Mouse (Mus musculus) lung, embryonic 14.5 days (tissue): ENCODE data around the gene Hdgf. TPM values are rescaled to one million over a fixed set of nuclear protein-coding genes. Genes with fewer than 3 reads are reported as not detected.

Experiments used
- ATAC-seq: fragments of 200-750 bp; cut with Nextera tagmentation; 2 replicates; pipeline ENCODE4 v1.8.0; 2017; ENCODE audit warnings: mild to moderate bottlenecking, moderate TSS enrichment, moderate library complexity; ENCODE audit not compliant: insufficient read depth
- DNase-seq: peaks from one replicate; pipeline ENCODE4 v3.0.0-alpha.2; 2015
- H3K27ac ChIP-seq: fragments of 300-500 bp; sonication (generic); 2 replicates; pipeline ENCODE4 v1.5.1; 2014; ENCODE audit warnings: low read depth, mild to moderate bottlenecking, moderate library complexity
- H3K27me3 ChIP-seq: fragments of 300-500 bp; sonication (generic); 2 replicates; pipeline ENCODE4 v1.6.1; 2014; ENCODE audit warnings: low read length, control low read depth; ENCODE audit not compliant: insufficient read depth
- H3K36me3 ChIP-seq: fragments of 300-500 bp; sonication (generic); 2 replicates; pipeline ENCODE4 v1.6.1; 2014; ENCODE audit warnings: control low read depth; ENCODE audit not compliant: insufficient read depth
- H3K4me1 ChIP-seq: fragments of 300-500 bp; sonication (generic); 2 replicates; pipeline ENCODE4 v1.6.1; 2014; ENCODE audit warnings: antibody characterized with exemption, control low read depth; ENCODE audit not compliant: insufficient read depth
- H3K4me2 ChIP-seq: fragments of 300-500 bp; sonication (generic); 2 replicates; pipeline ENCODE4 v1.6.1; 2014; ENCODE audit warnings: mild to moderate bottlenecking
- H3K4me3 ChIP-seq: fragments of 300-500 bp; sonication (generic); 2 replicates; pipeline ENCODE4 v1.5.1; 2014; ENCODE audit warnings: low read depth, low read length
- H3K9ac ChIP-seq: fragments of 300-500 bp; sonication (generic); 2 replicates; pipeline ENCODE4 v1.6.1; 2014
- H3K9me3 ChIP-seq: fragments of 300-500 bp; sonication (generic); 2 replicates; pipeline ENCODE4 v1.6.1; 2016; ENCODE audit warnings: low read depth, low read length, control low read depth
- CTCF ChIP-seq: IDR thresholded peaks from 2 replicates; pipeline ENCODE4 v1.5.1; 2016; ENCODE audit warnings: antibody characterized with exemption, low read depth
- WGBS: fragments of 180-500 bp; shearing (Covaris S2); extraction: QIAGEN DNeasy Blood & Tissue Kit; methylation state at CpG from one replicate; pipeline ENCODE4 v1.1.7; 2014; 5-methylcytosine and 5-hydroxymethylcytosine counted together
- polyA plus RNA-seq: library from polyadenylated mRNA; unstranded; fragments of >200 nt; fragmentation: Nextera tagmentation; extraction: Ambion mirVana; gene quantifications from 2 replicates; pipeline ENCODE4 v1.2.1, GENCODE M21; 2014

Hdgf gene
- polyA plus RNA-seq, 1 experiment from 2014 or later, result 287 TPM

GRCm38 (mm10) chr3:87959371-87959770, 53.2 kb downstream of the Hdgf start:
- no peaks in the 10 kb centered on the region for H3K36me3 ChIP-seq
- peak overlapping the region; percentile 92; the same call in 1 of the 2 replicates for H3K27ac ChIP-seq
- no peak for TF ChIP-seq CTCF
- ATAC-seq (no peak), DNase-seq (no peak)
- H3K4me2 ChIP-seq, result no peak overlapping the region
- H3K4me1 ChIP-seq, result peaks cover 7% of the 10 kb centered on the region
- no peak overlapping the region for H3K9ac ChIP-seq
- WGBS, result 65% methylated on average over 7 of the region's 7 CpGs
- H3K4me3 ChIP-seq, result no peak overlapping the region
- no peaks in the 10 kb centered on the region for H3K27me3 ChIP-seq
- no peaks in the 10 kb centered on the region for H3K9me3 ChIP-seq

- Histone ChIP-seq H3K9me3 (no peaks in the 10 kb centered on the region), H3K36me3 (no peaks in the 10 kb centered on the region), H3K4me1 (peaks cover 7% of the 10 kb centered on the region), H3K4me3 (peak overlapping the region; percentile 41), H3K27me3 (no peaks in the 10 kb centered on the region), H3K27ac (peak overlapping the region; percentile 92), H3K4me2 (peak overlapping the region; percentile 68), H3K9ac (peak overlapping the region; percentile 62)
- DNase-seq, result no peak
- ATAC-seq, result no peak
- 5% methylated on average over 10 of the region's 10 CpGs for WGBS
- no peak for TF ChIP-seq CTCF
Measured at GRCm38 (mm10) chr3:87960191-87960585, 54.1 kb downstream of the Hdgf start.

- peak; percentile 99 for ATAC-seq
- WGBS, result under 1% methylated on average over 27 of the region's 27 CpGs
Measured at GRCm38 (mm10) chr3:87960586-87961191, 54.6 kb downstream of the Hdgf start.

More at GRCm38 (mm10) chr3:87960586-87961191, 54.6 kb downstream of the Hdgf start:
- Histone ChIP-seq H3K4me2 (peak overlapping the region; percentile 68), H3K4me1 (peaks cover 7% of the 10 kb centered on the region), H3K9me3 (no peaks in the 10 kb centered on the region), H3K9ac (peak overlapping the region; percentile 62), H3K4me3 (peak overlapping the region; percentile 41), H3K27me3 (no peaks in the 10 kb centered on the region), H3K27ac (peak overlapping the region; percentile 92), H3K36me3 (no peaks in the 10 kb centered on the region)
- peak; percentile 99 for DNase-seq
- TF ChIP-seq CTCF, result peak; percentile 97

Other genes with a start within 250 kb of the Hdgf start
- gene Lrrc71, start 157.7 kb upstream of the Hdgf start, polyA plus RNA-seq, result 0.63 and 0.77 TPM in 2 replicates
- gene Ntrk1, start 111.2 kb upstream of the Hdgf start, polyA plus RNA-seq, result 0.22 and 0.39 TPM in 2 replicates
- 0.05 TPM in 1 of 2 replicates, not detected in the other for gene Insrr, start 109.4 kb upstream of the Hdgf start, polyA plus RNA-seq
- gene Pear1, start 82.0 kb upstream of the Hdgf start, polyA plus RNA-seq, result 30.2 and 31.7 TPM in 2 replicates
- 0.09 TPM in 2 replicates for gene Sh2d2a, start 59.6 kb upstream of the Hdgf start, polyA plus RNA-seq
- gene Prcc, start 20.7 kb upstream of the Hdgf start, polyA plus RNA-seq, result 13.4 and 14.2 TPM in 2 replicates
- 64.8 and 65.5 TPM in 2 replicates for gene Mrpl24, start 13.2 kb downstream of the Hdgf start, polyA plus RNA-seq
- gene Isg20l2, start 24.0 kb downstream of the Hdgf start, polyA plus RNA-seq, result 44.0 and 50.5 TPM in 2 replicates
- gene Rrnad1, start 24.4 kb downstream of the Hdgf start, polyA plus RNA-seq, result 16.4 and 19.6 TPM in 2 replicates
- gene Crabp2, start 42.3 kb downstream of the Hdgf start, polyA plus RNA-seq, result 7.7 and 10.3 TPM in 2 replicates
- 24.6 and 27.1 TPM in 2 replicates for gene Nes, start 64.8 kb downstream of the Hdgf start, polyA plus RNA-seq
- not detected in 2 replicates for gene Bcan, start 93.9 kb downstream of the Hdgf start, polyA plus RNA-seq
- not detected in 2 replicates for gene Hapln2, start 121.3 kb downstream of the Hdgf start, polyA plus RNA-seq
- gene Gpatch4, start 136.8 kb downstream of the Hdgf start, polyA plus RNA-seq, result 35.8 and 40.6 TPM in 2 replicates
- gene Naxe, start 152.2 kb downstream of the Hdgf start, polyA plus RNA-seq, result 183 and 192 TPM in 2 replicates
- not detected in 2 replicates for gene Ttc24, start 172.0 kb downstream of the Hdgf start, polyA plus RNA-seq
- gene Iqgap3, start 175.7 kb downstream of the Hdgf start, polyA plus RNA-seq, result 31.2 and 32.5 TPM in 2 replicates
- gene Mef2d, start 236.1 kb downstream of the Hdgf start, polyA plus RNA-seq, result 24.7 and 25.4 TPM in 2 replicates